Mouse (Mus musculus): ENCODE measurements at regions not wholly inside any gene's neighbourhood (a gene's known extent, or its start where the extent isn't known, plus 50 kb on each side); places are given as distances from the start of the nearest gene placed in this dataset.

- no peak for TF ChIP-seq CTCF (IDR thresholded peaks at IDR 0.05; ENCODE audit: insufficient read depth, low read length)
- TF ChIP-seq POLR2A (IDR thresholded peaks at IDR 0.05; ENCODE audit: borderline replicate concordance, extremely low read depth, low read depth, low read length) = no peak
Observed at GRCm38 (mm10) chr12:9770908-9771307, 201.0 kb downstream of the Osr1 start.
